ENCODE assay signal across 8 mouse cellular contexts in genomic region chrX:98919423-98919822, GRCm38 (mm10). TPM values are rescaled to one million over a fixed set of nuclear protein-coding genes. Genes with fewer than 3 reads are reported as not detected.
DNase-seq lines count a peak whose midpoint lies in the region; ATAC-seq and TF ChIP-seq lines count a peak whose summit lies in the region.

No protein-coding gene starts in this region.

- peak in 1 of 2 experiments; percentile 5 for DNase-seq in heart, adult 2 months
- DNase-seq in heart, postnatal 25 days (ENCODE audit: low spot score) = no peak
- DNase-seq in right cerebral cortex, postnatal 25 days = peak; percentile 4
- no peak for DNase-seq in right cerebral cortex, postnatal 14 days
- peak; percentile 68 for DNase-seq in limb, embryonic 14.5 days (ENCODE audit: low spot score)
- DNase-seq in hindbrain, embryonic 10.5 days (ENCODE audit: low spot score) = no peak

- no peak overlapping the region for H3K27ac ChIP-seq in heart, adult 2 months
- no peak overlapping the region for H3K27ac ChIP-seq in cortical plate, adult 2 months (ENCODE audit: insufficient read depth, low read length)
- H3K27ac ChIP-seq in limb, embryonic 14.5 days (replicated peaks; ENCODE audit: low read depth, low read length) = no peak overlapping the region
- H3K27ac ChIP-seq in hindbrain, embryonic 10.5 days = no peak overlapping the region

- no peak overlapping the region for H3K4me2 ChIP-seq in limb, embryonic 14.5 days (replicated peaks; ENCODE audit: low read depth, low read length, severe bottlenecking)

- no peak for ATAC-seq in limb, embryonic 14.5 days (ENCODE audit: low FRiP score, low read depth)
- ATAC-seq in activated CD4-positive, CD25-positive, alpha-beta regulatory T cell, adult 4 months = no peak

- WGBS in heart, adult 2 months = 23% methylated on average over 6 of the region's 6 CpGs
- 24% methylated on average over 6 of the region's 6 CpGs for WGBS in limb, embryonic 14.5 days
- WGBS in hindbrain, embryonic 10.5 days = 25% methylated on average over 6 of the region's 6 CpGs

- TF ChIP-seq POLR2A in heart, adult 2 months (IDR thresholded peaks at IDR 0.05; ENCODE audit: insufficient read depth, low read depth, low read length) = no peak
- TF ChIP-seq POLR2A in cortical plate, adult 2 months (IDR thresholded peaks at IDR 0.05; ENCODE audit: extremely low read depth, insufficient read depth, low read length) = no peak
- no peak for TF ChIP-seq POLR2A in limb, embryonic 14.5 days (IDR thresholded peaks at IDR 0.05; ENCODE audit: borderline replicate concordance, extremely low read depth, insufficient read depth, insufficient read length)

- H3K4me3 ChIP-seq in heart, adult 2 months = no peak overlapping the region
- H3K4me3 ChIP-seq in cortical plate, adult 2 months (ENCODE audit: insufficient read depth, low read length) = no peak overlapping the region
- no peak overlapping the region for H3K4me3 ChIP-seq in limb, embryonic 14.5 days (replicated peaks; ENCODE audit: low read length)
- H3K4me3 ChIP-seq in hindbrain, embryonic 10.5 days = no peak overlapping the region

- H3K4me1 ChIP-seq in heart, adult 2 months (ENCODE audit: control insufficient read depth, insufficient read depth, low read length) = no peaks in the 10 kb centered on the region; the same call in 1 of the 2 replicates
- H3K4me1 ChIP-seq in cortical plate, adult 2 months (ENCODE audit: control insufficient read depth, insufficient read depth, low read length) = no peaks in the 10 kb centered on the region
- no peaks in the 10 kb centered on the region for H3K4me1 ChIP-seq in limb, embryonic 14.5 days (ENCODE audit: control insufficient read depth, insufficient read depth, low read length)
- no peaks in the 10 kb centered on the region for H3K4me1 ChIP-seq in hindbrain, embryonic 10.5 days (replicated peaks)

- TF ChIP-seq CTCF in heart, adult 2 months (IDR thresholded peaks at IDR 0.05) = peak; percentile 82
- TF ChIP-seq CTCF in cortical plate, adult 2 months (IDR thresholded peaks at IDR 0.05; ENCODE audit: extremely low read depth, insufficient read depth, low read length) = peak; percentile 49; the same call in 1 of the 2 replicates

- intact Hi-C loops in heart, adult 2 months (cut with DNase I) = loop anchor here (1.0 kb wide), 1 partner anchor 218 kb away; no protein-coding TSS in a partner anchor
- intact Hi-C loops in heart, postnatal 25 days (cut with DNase I) = loop anchor here (1.0 to 2.0 kb wide), 2 partner anchors 29 to 218 kb away; partner anchors contain the start of gene Ophn1

- H3K79me2 ChIP-seq in heart, adult 2 months (replicated peaks; ENCODE audit: control insufficient read depth, insufficient read depth, low read length) = no peaks in the 10 kb centered on the region

- no peaks in the 10 kb centered on the region for H3K27me3 ChIP-seq in heart, adult 2 months (ENCODE audit: control insufficient read depth, insufficient read depth, low read length)
- no peaks in the 10 kb centered on the region for H3K27me3 ChIP-seq in limb, embryonic 14.5 days (ENCODE audit: control insufficient read depth, insufficient read depth, low read length)
- peaks cover 5% of the 10 kb centered on the region; the same call in 1 of the 2 replicates for H3K27me3 ChIP-seq in hindbrain, embryonic 10.5 days (ENCODE audit: insufficient read depth, poor library complexity, severe bottlenecking)

- TF ChIP-seq EP300 in heart, adult 2 months (IDR thresholded peaks at IDR 0.05; ENCODE audit: insufficient read depth, low read depth, low read length) = no peak

- H3K9me3 ChIP-seq in limb, embryonic 14.5 days (ENCODE audit: control insufficient read depth, low read length) = no peaks in the 10 kb centered on the region
- H3K9me3 ChIP-seq in hindbrain, embryonic 10.5 days = no peaks in the 10 kb centered on the region

- H3K36me3 ChIP-seq in heart, adult 2 months (ENCODE audit: control insufficient read depth, insufficient read depth, low read length) = no peaks in the 10 kb centered on the region
- H3K36me3 ChIP-seq in limb, embryonic 14.5 days (ENCODE audit: control insufficient read depth, insufficient read depth, low read length) = no peaks in the 10 kb centered on the region
- no peaks in the 10 kb centered on the region for H3K36me3 ChIP-seq in hindbrain, embryonic 10.5 days

- H3K9ac ChIP-seq in heart, adult 2 months (ENCODE audit: low read depth, low read length) = no peak overlapping the region
- no peak overlapping the region for H3K9ac ChIP-seq in limb, embryonic 14.5 days (ENCODE audit: low read depth, low read length, severe bottlenecking)

RNA-seq across cellular contexts. Expression of gene Yipf6, which starts 16.7 kb away (rescaled TPM):
- total RNA-seq in heart, adult 2 months (2021) = 10 to 100 TPM; 17.0 to 20.6 TPM
- 12.0 and 24.6 TPM in 2 replicates for polyA plus RNA-seq in heart, adult 2 months (2012; rRNA removed)
- total RNA-seq in heart, postnatal 25 days (2021) = 10 to 100 TPM; 21.4 to 21.5 TPM
- polyA plus RNA-seq in cortical plate, adult 2 months (2012; rRNA removed) = 19.8 and 20.7 TPM in 2 replicates
- 18.6 and 19.6 TPM in 2 replicates for polyA plus RNA-seq in limb, embryonic 14.5 days (2012; rRNA removed)
- polyA plus RNA-seq in limb, embryonic 14.5 days (2014; fragmentation: Nextera tagmentation; extraction: Ambion mirVana) = 18.4 and 18.5 TPM in 2 replicates
- polyA plus RNA-seq in activated CD4-positive, CD25-positive, alpha-beta regulatory T cell, adult 4 months (2017; shearing (Covaris generic)) = 10 to 100 TPM; 27.1 to 33.0 TPM
- polyA plus RNA-seq in hindbrain, embryonic 10.5 days (2016; fragmentation: Nextera tagmentation; extraction: Ambion mirVana) = 15.6 and 20.0 TPM in 2 replicates

RNA-seq across cellular contexts. Expression of gene Ophn1, which starts 28.6 kb away (rescaled TPM):
- 1 to 10 TPM; 5.5 to 6.0 TPM for total RNA-seq in heart, adult 2 months (2021)
- polyA plus RNA-seq in heart, adult 2 months (2012; rRNA removed) = 4.3 and 5.5 TPM in 2 replicates
- 1 to 10 TPM; 6.6 to 9.4 TPM for total RNA-seq in heart, postnatal 25 days (2021)
- polyA plus RNA-seq in cortical plate, adult 2 months (2012; rRNA removed) = 28.3 and 31.4 TPM in 2 replicates
- polyA plus RNA-seq in limb, embryonic 14.5 days (2012; rRNA removed) = 8.7 and 9.8 TPM in 2 replicates
- polyA plus RNA-seq in limb, embryonic 14.5 days (2014; fragmentation: Nextera tagmentation; extraction: Ambion mirVana) = 20.0 and 26.7 TPM in 2 replicates
- under 1 TPM in 1 of 2 experiments, not detected in 1; 0.08 TPM for polyA plus RNA-seq in activated CD4-positive, CD25-positive, alpha-beta regulatory T cell, adult 4 months (2017; shearing (Covaris generic))
- polyA plus RNA-seq in hindbrain, embryonic 10.5 days (2016; fragmentation: Nextera tagmentation; extraction: Ambion mirVana) = 15.6 and 20.9 TPM in 2 replicates

Comparison
In these comparisons a context has a peak if more than half of its experiments do, and no peak if none do; other contexts are left out.
1. DNase-seq: peak in right cerebral cortex, postnatal 25 days (single experiment) and limb, embryonic 14.5 days (single experiment); none in heart, postnatal 25 days (single experiment), right cerebral cortex, postnatal 14 days (single experiment) and hindbrain, embryonic 10.5 days (single experiment).